Mouse (Mus musculus) adrenal gland, postnatal 14 days (tissue): ENCODE data around the gene Gm8265. TPM values are rescaled to one million over a fixed set of nuclear protein-coding genes. Genes with fewer than 3 reads are reported as not detected.
"Not testable (repeated sequence)": the region's sequence is repeated elsewhere in the genome, so short reads cannot be mapped to it uniquely, and the experiment has no call there.

Source experiments
- DNase-seq: peaks from one replicate; pipeline ENCODE4 v3.0.0; 2021; ENCODE audit warnings: mixed read lengths
- long read RNA-seq, 2 experiments: library from polyadenylated mRNA; stranded (forward); transcript quantifications; one replicate each; pipeline ENCODE4 v2.0.0; 2021
- total RNA-seq: library from RNA; stranded (reverse); gene quantifications from 2 replicates; pipeline ENCODE4 v1.2.3, GENCODE M21; 2021

Gm8265 gene
- not detected in 2 replicates for total RNA-seq
- long read RNA-seq, experiment 1, result 0 reads
- long read RNA-seq, experiment 2, result 0 reads

- DNase-seq, result not testable (repeated sequence)
Observed at GRCm38 (mm10) chr14:5632928-5633327, at the start of gene Gm8265. Gene Gm8265, minus strand, starts transcription at chr14:5633028.

Other genes starting within 250 kb of the Gm8265 start
- gene Gm3500, start 244.0 kb downstream of the Gm8265 start, total RNA-seq, result not detected in 2 replicates
- 1.6 TPM in 1 of 2 replicates, not detected in the other for gene Gm3194, start 177.6 kb downstream of the Gm8265 start, total RNA-seq
- gene Gm8246, start 155.2 kb downstream of the Gm8265 start, total RNA-seq, result not detected in 2 replicates
- gene Gm3187, start 148.8 kb downstream of the Gm8265 start, total RNA-seq, result not detected in 2 replicates
- gene Gm3488, start 131.4 kb downstream of the Gm8265 start, total RNA-seq, result 1.1 TPM in 1 of 2 replicates, not detected in the other
- gene Gm3532, start 94.5 kb downstream of the Gm8265 start, total RNA-seq, result not detected in 2 replicates
- gene Gm9603, start 54.4 kb upstream of the Gm8265 start, total RNA-seq, result not detected in 2 replicates
- 0.59 TPM in 1 of 2 replicates, not detected in the other for gene Gm3373, start 108.5 kb upstream of the Gm8265 start, total RNA-seq
- gene Gm3383, start 175.0 kb upstream of the Gm8265 start, total RNA-seq, result 1.6 TPM in 1 of 2 replicates, not detected in the other
- not detected in 2 replicates for gene Gm3424, start 197.3 kb upstream of the Gm8265 start, total RNA-seq
- gene Gm8237, start 247.4 kb upstream of the Gm8265 start, total RNA-seq, result 1.1 and 1.2 TPM in 2 replicates